Mouse (Mus musculus) E14TG2a.4 (cell line): ENCODE results near the gene Steap4.
"Not testable (repeated sequence)": the region's sequence is repeated elsewhere in the genome, so short reads cannot be mapped to it uniquely, and the experiment has no call there.

Experiments
- H3K27me3 ChIP-seq: 2 replicates; pipeline ENCODE4 v1.6.1; 2014; ENCODE audit warnings: low read length, control low read depth; ENCODE audit not compliant: insufficient read depth
- H3K36me3 ChIP-seq: 2 replicates; pipeline ENCODE4 v1.6.1; 2014; ENCODE audit warnings: low read length, control low read depth; ENCODE audit not compliant: insufficient read depth
- H3K4me1 ChIP-seq: replicated peaks from 2 replicates; pipeline ENCODE4 v1.6.1; 2014; ENCODE audit warnings: low read depth, low read length, control low read depth
- H3K4me3 ChIP-seq: replicated peaks from 2 replicates; pipeline ENCODE4 v1.5.1; 2014; ENCODE audit warnings: mild to moderate bottlenecking, low read length
- H3K9me3 ChIP-seq: 2 replicates; pipeline ENCODE4 v1.6.1; 2014; ENCODE audit warnings: low read length, control low read depth
- CTCF ChIP-seq: conservative IDR thresholded peaks from 2 replicates; pipeline ENCODE4 v1.5.1; 2014; ENCODE audit warnings: low read length
- NANOG ChIP-seq: IDR thresholded peaks from 2 replicates; pipeline ENCODE4 v1.6.1; 2014; ENCODE audit warnings: borderline replicate concordance, low read length, mixed read lengths
- POU5F1 ChIP-seq: IDR thresholded peaks from 2 replicates; pipeline ENCODE4 v1.6.1; 2014; ENCODE audit warnings: low read length, borderline replicate concordance

The Steap4 gene

DNA sequence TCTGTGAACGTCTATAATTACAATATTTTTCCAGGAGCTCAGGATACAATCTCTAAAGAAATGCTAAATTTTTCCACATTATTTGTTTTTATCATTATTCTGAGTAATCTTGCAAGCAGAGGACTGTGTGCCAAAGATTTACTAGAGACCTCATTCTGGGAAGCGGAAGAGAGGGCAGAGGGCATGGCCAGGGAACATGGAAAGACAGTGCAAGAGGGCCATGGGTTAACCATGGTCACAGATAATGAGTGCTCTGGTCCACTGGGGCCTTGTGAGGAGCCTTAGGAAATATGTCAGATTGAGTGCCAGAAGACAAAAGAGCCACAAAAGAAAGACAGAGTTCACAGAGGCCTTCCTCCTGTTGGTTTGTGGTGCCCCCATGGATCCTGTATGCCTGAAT is 12.0 kb downstream of the Steap4 start:
- no peaks in the 10 kb centered on the region for H3K27me3 ChIP-seq
- no peaks in the 10 kb centered on the region for H3K36me3 ChIP-seq
- no peak for TF ChIP-seq NANOG
- no peak for TF ChIP-seq CTCF
- TF ChIP-seq POU5F1 = no peak
- no peaks in the 10 kb centered on the region for H3K4me1 ChIP-seq
- no peak overlapping the region for H3K4me3 ChIP-seq
- peaks cover 3% of the 10 kb centered on the region; the same call in 1 of the 2 replicates for H3K9me3 ChIP-seq

DNA sequence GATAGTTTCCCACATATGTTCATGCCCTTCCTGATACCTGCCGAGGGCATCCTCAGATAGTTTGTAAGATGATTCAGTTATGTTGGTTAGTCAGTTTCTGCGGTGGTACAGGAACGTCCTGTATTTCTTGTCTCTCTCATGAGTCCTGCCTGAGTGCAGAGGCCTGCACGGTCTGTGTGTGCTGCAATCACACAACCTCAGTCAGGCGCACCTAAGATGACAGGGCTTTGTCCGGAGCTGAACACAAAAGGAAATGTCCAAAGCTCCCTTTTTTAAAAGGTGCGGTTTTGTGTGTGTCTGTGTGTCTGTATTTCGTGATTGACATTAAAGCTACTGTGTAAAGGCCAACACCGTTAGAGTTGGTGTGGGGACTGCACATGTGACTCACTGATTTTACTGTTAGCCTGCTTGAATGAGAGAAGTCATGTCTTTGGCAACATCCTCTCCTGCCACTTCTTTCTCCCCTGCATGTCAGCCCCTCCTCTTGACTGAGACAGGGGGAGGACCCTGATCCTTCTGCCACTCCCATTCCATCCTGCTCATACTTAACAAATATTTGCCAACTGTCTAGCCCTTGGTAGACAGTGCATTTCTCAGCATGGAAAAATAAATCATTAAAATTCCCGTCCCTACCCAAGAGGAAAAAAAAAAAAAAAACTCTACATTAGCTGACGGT is 14.4 kb downstream of the Steap4 start:
- TF ChIP-seq POU5F1 (no peak), CTCF (no peak), NANOG (no peak)
- Histone ChIP-seq H3K4me1 (no peaks in the 10 kb centered on the region), H3K36me3 (no peaks in the 10 kb centered on the region), H3K4me3 (no peak overlapping the region), H3K9me3 (peaks cover 12% of the 10 kb centered on the region), H3K27me3 (no peaks in the 10 kb centered on the region)

DNA sequence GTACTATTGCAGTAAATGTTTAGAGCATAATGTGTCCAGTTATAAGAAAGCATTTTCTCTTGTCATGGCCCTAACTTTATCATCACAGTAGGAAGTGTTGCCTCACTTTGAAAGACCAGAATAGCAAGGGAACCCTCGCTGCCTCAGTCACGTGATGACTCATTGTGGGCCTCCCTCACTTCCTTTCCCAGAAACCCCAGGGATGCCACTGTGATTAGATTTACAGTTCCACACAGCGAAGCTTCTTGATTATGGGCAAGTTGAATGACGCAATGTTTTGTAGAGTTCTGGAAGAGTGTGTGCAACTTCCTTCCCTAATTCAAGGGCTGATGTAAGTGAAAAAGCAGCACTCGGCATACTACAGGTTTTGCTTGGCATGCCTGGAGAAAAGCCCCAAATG is 20.3 kb downstream of the Steap4 start:
- Histone ChIP-seq H3K4me3 (no peak overlapping the region), H3K27me3 (no peaks in the 10 kb centered on the region), H3K9me3 (peaks cover 62% of the 10 kb centered on the region), H3K36me3 (no peaks in the 10 kb centered on the region), H3K4me1 (no peaks in the 10 kb centered on the region)
- TF ChIP-seq POU5F1 = no peak
- TF ChIP-seq NANOG = no peak
- no peak for TF ChIP-seq CTCF

DNA sequence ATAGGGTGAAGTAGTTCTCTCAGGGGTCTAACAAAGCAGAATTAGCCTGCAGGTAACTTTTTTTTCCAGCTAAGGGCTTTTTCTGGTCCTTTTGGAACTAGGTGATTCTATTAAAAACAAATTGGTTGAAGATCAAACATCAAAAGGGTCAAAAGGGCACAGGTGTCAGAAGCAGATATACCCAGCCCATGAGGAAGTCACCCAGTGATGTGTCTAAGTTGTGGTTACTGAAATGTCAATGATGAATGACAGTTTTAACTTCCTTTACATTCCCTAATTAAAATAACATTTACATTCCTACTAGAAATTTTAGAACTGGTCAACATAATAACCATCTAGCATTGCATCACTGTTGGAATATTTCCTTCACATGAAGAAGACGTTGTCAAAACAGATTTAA is 27.7 kb downstream of the Steap4 start:
- H3K27me3 ChIP-seq = no peaks in the 10 kb centered on the region
- no peak overlapping the region for H3K4me3 ChIP-seq
- TF ChIP-seq NANOG (no peak), CTCF (no peak), POU5F1 (no peak)
- no peaks in the 10 kb centered on the region for H3K4me1 ChIP-seq
- peaks cover 30% of the 10 kb centered on the region for H3K9me3 ChIP-seq
- no peaks in the 10 kb centered on the region for H3K36me3 ChIP-seq

DNA sequence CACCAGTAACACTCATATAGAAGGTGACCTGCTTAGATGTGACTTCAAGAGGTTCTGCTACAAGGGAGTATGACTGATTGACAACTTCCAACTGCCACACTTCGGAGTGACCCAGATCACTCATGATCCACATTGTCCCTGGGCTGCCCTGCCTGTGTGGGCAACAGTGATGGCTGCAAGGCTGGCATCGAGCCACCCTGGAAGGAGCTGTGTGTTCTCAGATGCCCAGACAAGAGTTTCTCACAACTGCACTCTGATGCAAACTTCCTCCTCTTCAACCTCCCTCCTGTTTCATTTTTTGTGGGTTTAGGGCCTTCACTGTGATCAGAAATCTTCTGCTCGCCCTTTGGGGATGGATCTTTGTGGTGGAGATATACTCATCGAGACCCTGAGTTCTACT is 28.2 kb downstream of the Steap4 start:
- Histone ChIP-seq H3K4me1 (no peaks in the 10 kb centered on the region), H3K4me3 (no peak overlapping the region), H3K9me3 (peaks cover 26% of the 10 kb centered on the region), H3K36me3 (no peaks in the 10 kb centered on the region), H3K27me3 (no peaks in the 10 kb centered on the region)
- no peak for TF ChIP-seq CTCF
- TF ChIP-seq POU5F1 = no peak
- no peak for TF ChIP-seq NANOG

DNA sequence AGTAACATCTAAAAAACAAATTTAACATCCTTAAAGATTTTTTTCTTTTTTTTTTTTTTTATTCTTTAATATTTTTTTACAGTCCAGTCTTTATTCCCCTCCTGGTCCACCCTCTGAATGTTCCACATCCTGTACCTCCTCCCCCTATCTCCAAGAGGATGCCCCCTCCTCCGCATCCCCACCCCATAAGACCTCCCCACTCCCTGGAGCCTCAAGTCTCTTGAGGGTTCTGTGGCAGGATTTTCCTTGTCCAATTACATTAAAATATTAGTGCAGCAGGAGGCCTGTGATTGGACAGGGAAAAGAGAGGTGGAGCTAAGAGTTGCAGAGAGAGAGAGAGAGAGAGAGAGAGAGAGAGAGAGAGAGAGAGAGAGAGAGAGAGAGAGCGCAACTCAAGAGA is 31.4 kb downstream of the Steap4 start:
- H3K4me1 ChIP-seq, H3K9me3 ChIP-seq, H3K4me3 ChIP-seq, H3K36me3 ChIP-seq, H3K27me3 ChIP-seq: not testable (repeated sequence)

DNA sequence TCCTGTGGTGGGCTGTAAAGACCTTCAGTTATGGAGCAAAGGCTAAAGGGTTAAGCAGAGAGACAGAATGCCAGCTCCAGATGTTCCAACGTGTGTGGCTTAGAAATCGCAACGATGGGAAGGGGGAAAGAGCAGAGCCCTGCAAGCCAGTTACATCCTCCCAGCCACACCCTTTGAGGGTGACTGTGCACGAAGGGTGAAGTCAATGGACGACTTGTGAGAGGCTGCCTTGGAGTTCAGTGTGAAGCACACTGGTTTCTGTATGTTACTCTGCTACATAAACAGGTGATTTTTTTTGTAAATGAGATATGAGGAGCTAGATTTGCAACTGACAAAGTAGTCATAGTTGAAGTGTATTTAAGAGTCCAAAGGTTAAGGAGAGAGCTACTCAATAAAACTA is 33.5 kb downstream of the Steap4 start:
- Histone ChIP-seq H3K36me3 (no peaks in the 10 kb centered on the region), H3K4me1 (no peaks in the 10 kb centered on the region), H3K27me3 (no peaks in the 10 kb centered on the region), H3K4me3 (no peak overlapping the region), H3K9me3 (no peaks in the 10 kb centered on the region)
- TF ChIP-seq NANOG = no peak
- TF ChIP-seq CTCF = no peak
- no peak for TF ChIP-seq POU5F1

DNA sequence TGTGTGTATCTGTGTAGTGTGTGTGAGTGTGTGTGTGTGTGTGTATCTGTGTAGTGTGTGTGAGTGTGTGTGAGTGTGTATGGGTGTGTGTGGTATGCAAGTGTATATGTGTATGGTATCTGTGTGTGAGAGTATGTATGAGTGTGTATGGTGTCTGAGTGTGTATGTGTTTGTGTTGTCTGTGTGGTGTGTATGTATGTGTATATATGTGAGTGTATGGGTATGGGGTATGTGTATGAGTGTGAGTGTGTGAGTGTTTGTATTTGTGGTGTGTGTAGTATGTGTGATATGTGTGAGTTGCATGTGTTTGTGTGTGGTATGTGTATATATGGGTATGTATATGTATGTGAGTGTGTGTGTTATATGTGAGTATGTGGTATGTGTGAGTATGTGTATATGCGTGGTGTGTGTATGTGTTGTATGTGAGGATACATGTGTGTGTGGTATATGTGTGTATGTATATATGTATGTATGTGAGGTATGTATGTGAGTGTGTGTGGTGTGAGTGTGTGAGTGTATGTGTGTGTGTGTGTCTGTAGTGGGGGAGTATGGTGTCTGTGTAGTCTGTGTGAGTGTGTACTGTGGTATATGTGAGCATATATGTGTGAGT is 35.1 kb downstream of the Steap4 start:
- Histone ChIP-seq H3K27me3 (no peaks in the 10 kb centered on the region), H3K36me3 (no peaks in the 10 kb centered on the region), H3K4me1 (no peaks in the 10 kb centered on the region), H3K4me3 (no peak overlapping the region), H3K9me3 (peaks cover 7% of the 10 kb centered on the region)
- TF ChIP-seq CTCF (no peak), POU5F1 (no peak), NANOG (no peak)

DNA sequence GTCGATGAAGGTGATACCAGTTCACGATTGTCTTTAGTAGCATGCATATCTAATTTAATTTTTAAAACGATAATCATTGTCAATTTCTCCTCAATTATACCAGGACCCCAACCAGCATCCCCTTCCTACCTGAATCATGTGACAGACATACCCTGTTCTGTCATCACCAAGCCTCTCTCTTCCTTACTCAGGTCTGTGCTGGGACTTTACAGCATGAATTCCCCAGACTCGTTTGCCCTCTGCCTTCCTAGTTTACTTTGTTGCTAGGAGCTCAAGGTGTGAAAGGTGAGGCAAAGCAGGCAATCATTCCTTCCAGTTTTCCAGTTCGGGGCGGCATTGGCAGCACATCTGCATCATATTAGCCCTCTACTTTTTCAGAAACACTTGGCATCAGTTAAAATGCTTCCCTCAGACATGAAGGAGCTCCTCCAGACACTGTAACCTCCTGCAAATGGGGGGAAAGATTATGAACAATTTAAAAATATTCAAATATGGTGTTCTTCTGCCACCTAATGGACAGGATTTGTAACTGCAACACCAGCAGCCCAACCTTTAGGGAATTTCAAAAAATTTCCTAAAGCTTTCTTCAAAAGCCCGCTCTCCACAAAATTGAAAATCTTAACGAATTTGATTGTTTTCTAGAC is 36.3 kb downstream of the Steap4 start:
- no peak for TF ChIP-seq POU5F1
- no peak for TF ChIP-seq NANOG
- peak; percentile 69 for TF ChIP-seq CTCF
- no peaks in the 10 kb centered on the region for H3K27me3 ChIP-seq

More for the DNA sequence above, 36.3 kb downstream of the Steap4 start:
- Histone ChIP-seq H3K36me3 (no peaks in the 10 kb centered on the region), H3K9me3 (peaks cover 10% of the 10 kb centered on the region), H3K4me3 (no peak overlapping the region), H3K4me1 (no peaks in the 10 kb centered on the region)
